Mouse (Mus musculus) bone marrow macrophage, adult 2 months (primary cell): ENCODE data around the gene Dctn3. TPM values are rescaled to one million over a fixed set of nuclear protein-coding genes. Genes with fewer than 3 reads are reported as not detected.
"Not testable (repeated sequence)": the region's sequence is repeated elsewhere in the genome, so short reads cannot be mapped to it uniquely, and the experiment has no call there.

Experiments
- H3K27ac ChIP-seq: 2 replicates; pipeline ENCODE4 v1.5.1; 2012; ENCODE audit warnings: low read depth, low read length; ENCODE audit not compliant: insufficient read depth
- H3K4me1 ChIP-seq: 2 replicates; pipeline ENCODE4 v1.6.1; 2012; ENCODE audit warnings: low read length; ENCODE audit not compliant: control insufficient read depth, insufficient read depth
- H3K4me3 ChIP-seq: 2 replicates; pipeline ENCODE4 v1.5.1; 2012; ENCODE audit warnings: mild to moderate bottlenecking, low read length, moderate library complexity; ENCODE audit not compliant: insufficient read depth
- CTCF ChIP-seq: IDR thresholded peaks from 2 replicates; pipeline ENCODE4 v1.5.1; 2012; ENCODE audit warnings: low read depth, mild to moderate bottlenecking, low read length, moderate library complexity
- POLR2A ChIP-seq: IDR thresholded peaks from 2 replicates; pipeline ENCODE4 v1.6.1; 2012; ENCODE audit warnings: mild to moderate bottlenecking, low read depth, low read length, borderline replicate concordance
- polyA plus RNA-seq: library from polyadenylated mRNA; stranded (reverse); fragments of >200 nt; gene quantifications from 2 replicates; pipeline ENCODE4 v1.2.4, GENCODE M21; 2012; ENCODE audit not compliant: missing spikeins, insufficient read depth, insufficient read length

Dctn3 gene
- polyA plus RNA-seq, 1 experiment = 75.2 TPM

DNA sequence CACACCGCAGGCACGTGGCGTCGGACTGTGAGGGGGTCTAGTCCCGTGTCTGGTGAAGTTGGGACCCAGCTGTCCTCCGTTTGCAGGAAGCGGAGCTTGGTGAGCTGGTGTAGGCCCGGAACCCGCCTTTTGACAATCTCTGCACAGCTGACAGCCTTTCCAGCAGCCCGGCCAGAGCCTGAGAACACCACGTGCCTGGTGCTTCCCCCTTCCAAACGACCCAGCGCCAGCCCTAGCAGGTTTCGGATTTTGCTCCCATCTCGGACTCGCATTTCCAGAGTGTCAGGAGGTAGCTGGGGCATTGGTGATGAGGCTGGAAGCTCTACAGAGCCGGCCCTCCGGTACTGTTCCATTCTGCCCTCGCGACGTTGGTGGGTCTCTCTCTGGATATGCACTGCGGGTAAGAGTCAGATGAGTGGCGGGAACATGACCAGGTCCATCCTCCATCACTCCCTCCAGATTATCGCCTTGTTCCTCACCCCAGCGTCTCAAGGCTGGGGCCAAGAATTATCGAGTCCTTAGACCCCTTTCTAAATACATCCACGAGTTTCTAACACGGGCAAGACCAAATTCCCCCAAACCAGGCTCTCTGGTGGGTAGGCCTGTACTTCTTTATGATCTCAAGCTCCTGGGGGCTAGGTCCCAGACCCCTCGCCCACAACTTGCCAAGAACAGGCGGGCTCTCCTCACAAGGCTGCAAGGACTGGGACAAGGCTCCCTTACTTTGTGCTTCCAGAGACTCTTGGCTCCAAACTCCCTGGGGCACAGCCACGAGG, 10.4 kb downstream of the Dctn3 start:
- Histone ChIP-seq H3K27ac (peak overlapping the region; percentile 35), H3K4me3 (peak overlapping the region; percentile 82)
- TF ChIP-seq POLR2A = no peak
- TF ChIP-seq CTCF = no peak

DNA sequence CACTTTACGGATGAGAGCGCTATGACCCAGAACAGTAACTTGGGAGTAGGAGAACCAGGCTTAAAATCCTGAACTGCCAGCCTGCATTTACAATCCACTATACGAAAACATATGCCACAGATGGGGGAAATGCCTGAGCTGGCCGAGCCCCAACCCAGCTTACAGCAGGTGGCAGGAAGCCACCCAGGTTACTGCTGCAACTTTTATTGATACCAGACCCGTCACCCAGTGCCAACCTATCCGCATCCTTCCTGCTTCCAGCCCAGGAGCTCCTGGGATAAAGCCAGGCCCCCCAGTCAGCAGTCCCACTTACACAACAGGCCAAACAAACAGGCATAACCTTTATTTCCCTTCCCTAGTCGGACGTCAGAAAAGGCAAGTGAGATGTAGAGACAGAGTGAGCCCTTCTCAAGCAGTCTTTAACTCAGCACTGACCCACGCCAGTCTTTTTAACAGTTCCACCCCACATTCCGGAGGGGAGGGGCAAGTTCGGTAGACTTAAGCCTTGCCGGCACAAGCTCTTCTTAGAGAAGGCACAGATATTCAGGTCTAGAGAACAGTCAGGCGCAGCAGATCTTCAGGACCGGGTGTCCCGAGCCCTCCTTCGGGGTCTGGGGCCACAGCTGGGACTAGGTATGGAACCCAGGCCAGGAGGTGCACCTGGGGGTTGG, 11.1 kb downstream of the Dctn3 start:
- Histone ChIP-seq H3K27ac (no peak overlapping the region), H3K4me1 (peaks cover 5% of the 10 kb centered on the region), H3K4me3 (peak overlapping the region; percentile 82)
- no peak for TF ChIP-seq POLR2A
- no peak for TF ChIP-seq CTCF

More for the DNA sequence above, 10.4 kb downstream of the Dctn3 start:
- H3K4me1 ChIP-seq = peaks cover 5% of the 10 kb centered on the region

DNA sequence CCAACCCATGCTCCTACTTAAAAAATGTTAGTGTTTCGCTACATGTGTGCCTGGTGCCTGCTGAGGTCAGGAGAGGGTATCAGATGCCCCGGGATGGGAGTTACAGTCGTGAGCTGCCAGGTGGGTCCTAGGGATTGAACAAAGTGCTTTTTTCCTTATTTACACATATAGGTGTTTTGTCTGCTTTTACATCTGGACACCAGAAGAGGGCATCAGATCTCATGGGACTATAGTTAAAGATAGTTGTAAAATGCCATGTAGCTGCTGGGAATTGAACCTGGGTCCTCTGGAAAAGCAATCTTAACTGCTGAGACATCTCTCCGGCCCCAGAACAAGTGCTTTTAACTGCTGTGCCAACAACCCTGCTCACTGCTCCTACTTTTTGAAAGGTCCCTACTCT, 12.7 kb downstream of the Dctn3 start:
- Histone ChIP-seq H3K4me1 (peaks cover 5% of the 10 kb centered on the region), H3K27ac (no peak overlapping the region), H3K4me3 (no peak overlapping the region)
- TF ChIP-seq CTCF (0 out of 2 replicates have a peak, but pooled peaks have one; percentile 13), POLR2A (no peak)

DNA sequence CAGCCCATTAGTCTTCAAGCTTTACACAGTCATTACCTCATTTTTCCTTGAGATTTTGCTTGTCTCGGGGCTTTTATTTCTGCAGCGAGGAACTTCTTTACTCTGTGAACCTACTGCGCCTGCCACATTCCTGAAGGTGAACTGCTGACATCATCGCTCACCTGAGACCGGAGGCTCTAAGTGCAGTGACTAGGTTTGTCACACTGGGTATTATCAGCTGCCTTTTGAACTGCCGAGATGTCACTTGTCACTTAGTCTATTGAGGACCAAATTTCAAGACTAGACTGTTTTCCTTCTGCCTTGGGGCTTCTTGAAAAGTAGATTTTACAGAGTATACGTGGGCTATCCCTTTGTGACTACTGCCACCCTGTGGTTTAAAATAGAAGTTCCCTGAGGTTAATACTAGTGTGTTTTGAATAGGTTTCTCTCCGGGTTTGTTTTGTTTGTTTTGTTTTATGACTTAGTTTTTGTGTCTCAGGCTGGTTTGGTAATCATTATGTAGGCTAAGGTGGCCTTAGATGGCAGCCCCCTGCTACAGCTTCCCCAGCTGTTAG, 14.7 kb downstream of the Dctn3 start:
- Histone ChIP-seq H3K27ac (no peak overlapping the region), H3K4me3 (no peak overlapping the region), H3K4me1 (peaks cover 5% of the 10 kb centered on the region)
- TF ChIP-seq POLR2A (no peak), CTCF (no peak)

DNA sequence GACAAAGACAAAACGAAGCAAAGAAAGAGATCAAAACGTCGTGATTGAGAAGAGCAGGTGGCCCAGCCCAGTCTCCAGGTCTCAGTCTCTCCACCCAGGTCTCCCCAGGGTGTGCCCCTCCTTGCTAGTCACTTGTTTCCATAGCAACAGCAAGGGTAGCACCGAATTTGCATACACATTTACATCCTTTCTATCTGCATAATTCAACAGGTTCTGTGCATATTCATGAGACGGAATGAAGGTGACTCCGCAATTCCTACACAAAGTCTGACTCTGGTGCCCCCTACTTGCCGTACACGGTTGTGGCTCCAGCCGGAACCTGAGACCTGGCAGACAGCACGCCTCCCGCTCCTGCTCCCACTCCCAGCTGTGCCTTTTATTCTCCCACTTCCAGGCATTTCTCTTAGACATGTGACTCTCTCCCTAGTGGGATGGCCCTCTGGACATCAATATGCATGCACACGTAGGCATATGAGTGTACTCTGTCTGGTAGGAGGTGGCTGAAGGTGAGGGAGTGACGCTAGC, 15.9 kb downstream of the Dctn3 start:
- Histone ChIP-seq H3K4me1 (peaks cover 2% of the 10 kb centered on the region), H3K4me3 (no peak overlapping the region), H3K27ac (no peak overlapping the region)
- peak; percentile 50; the same call in 1 of the 2 replicates for TF ChIP-seq CTCF
- TF ChIP-seq POLR2A = no peak

DNA sequence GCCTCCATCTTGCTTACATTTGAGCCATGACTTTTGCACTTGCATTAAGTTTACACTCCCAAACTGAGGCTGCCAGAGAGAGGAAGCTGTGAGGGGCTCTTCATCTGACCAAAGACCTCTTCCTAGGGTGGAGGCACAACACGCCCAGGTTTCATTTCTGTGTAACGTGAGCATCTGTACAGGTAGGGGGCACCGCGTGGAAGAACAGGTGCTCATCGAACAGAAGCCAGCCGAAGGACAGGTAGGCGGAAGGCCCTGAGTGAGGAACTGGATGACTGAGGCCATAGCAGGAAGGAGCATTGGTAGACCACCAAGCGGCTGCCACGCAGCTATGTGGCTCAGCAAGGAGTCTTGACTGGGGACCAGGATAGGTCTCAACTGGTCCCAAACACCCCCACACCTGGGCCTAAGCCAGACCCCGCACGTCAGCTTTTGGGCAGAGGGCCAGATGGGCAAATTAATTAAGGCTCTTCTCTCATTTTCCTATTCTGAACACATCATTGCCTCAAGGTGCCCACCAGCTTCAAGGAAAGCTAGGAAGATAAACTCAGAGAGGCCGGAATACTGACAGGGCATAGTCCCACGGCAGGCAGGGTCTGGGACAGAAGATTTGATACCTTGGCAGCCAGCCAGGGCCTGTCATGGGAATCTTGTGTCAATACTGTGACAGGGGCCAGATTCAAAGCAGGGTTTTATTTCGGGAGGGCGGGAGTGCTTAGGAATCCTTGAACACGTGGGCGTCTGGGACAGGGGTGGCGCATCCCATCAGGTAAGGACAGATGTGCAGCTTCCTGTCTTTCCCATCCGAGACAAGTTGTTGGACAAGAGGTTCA, 16.8 kb downstream of the Dctn3 start:
- Histone ChIP-seq H3K4me1 (no peaks in the 10 kb centered on the region), H3K4me3 (no peak overlapping the region), H3K27ac (no peak overlapping the region)
- TF ChIP-seq POLR2A (no peak), CTCF (no peak)

DNA sequence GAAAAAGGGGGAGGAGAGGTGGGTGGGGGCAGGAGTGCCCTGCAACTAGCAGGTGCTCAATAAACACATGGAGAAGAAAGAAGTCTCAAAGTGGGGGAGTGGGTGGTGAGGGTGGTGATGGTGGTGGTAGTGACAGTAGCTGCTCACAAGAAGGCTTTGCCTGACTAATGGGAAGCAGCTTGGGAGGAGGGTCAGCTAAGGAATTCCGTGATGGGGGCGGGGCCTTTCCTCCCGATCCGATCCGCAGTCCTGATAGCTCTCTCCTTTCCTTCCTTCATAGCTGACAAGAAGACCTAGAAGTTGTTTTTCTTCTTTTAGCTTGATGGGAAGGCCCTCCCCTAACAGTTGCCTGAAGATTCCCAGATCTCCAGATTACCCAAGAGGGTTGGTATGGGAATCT, 18.3 kb downstream of the Dctn3 start:
- no peak for TF ChIP-seq CTCF
- TF ChIP-seq POLR2A = no peak
- Histone ChIP-seq H3K4me1 (no peaks in the 10 kb centered on the region), H3K27ac (no peak overlapping the region), H3K4me3 (no peak overlapping the region)

DNA sequence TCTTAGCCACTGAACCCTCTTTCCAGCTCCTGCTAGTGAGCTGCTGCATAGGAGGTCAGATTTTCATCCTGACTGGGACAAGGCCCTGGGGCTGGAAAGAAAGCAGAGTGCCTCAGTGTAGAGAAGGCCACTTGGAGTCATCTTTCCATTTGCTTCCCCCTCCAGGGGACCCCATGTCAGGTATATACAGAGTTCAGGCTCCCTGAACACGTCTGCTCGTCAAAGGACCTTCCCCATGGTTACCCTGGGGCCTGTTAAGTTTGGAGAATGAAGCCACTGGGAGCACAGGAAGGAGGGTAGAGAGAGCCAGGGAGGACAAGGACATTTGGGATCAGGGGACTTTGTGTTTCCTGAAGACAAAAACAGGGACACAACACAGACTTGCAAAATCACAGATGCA, 20.7 kb downstream of the Dctn3 start:
- not testable (repeated sequence) for H3K4me1 ChIP-seq, H3K27ac ChIP-seq, H3K4me3 ChIP-seq

DNA sequence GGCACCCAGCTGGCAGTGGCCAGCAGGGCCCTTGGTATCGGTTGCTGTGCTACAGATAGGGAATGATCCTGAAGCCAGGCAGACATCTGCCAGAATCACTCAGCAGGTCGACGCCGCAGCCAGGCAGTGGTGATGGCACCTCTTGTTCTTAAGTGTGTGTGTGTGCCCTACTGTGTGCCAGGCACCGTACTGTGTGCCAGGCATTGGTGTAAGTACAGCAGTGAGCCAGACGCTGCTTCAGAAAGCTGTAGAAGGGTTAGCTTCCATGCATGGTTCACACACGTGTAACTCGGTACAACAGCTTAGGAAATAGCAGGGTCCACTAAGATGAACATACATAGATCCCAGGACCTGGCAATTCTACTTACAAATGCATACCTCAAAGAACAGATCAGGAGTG, 22.7 kb downstream of the Dctn3 start:
- not testable (repeated sequence) for H3K4me3 ChIP-seq, H3K27ac ChIP-seq, H3K4me1 ChIP-seq

DNA sequence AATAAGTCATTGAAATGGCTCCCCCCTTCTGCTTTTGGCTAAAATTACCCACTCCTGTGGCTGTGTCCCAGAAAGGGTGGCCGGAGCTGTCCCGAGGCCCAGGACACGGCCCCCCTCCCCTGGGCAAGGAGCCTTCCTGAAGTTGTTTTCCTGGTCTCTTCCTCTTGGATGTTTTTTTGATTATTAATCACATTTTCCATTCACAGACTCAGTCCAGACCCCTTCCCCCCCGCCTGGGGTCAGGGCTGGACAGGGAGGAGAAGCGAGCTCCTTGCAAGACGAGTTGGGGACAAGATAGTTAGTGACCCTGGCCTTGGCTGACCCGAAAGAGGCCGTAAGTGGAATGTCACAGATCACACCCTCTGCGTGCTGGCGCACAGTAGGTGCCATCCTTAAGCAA, 23.2 kb downstream of the Dctn3 start, which contains the start of gene Il11ra1:
Il11ra1 (plus strand) TSS at position 207 of the 400 bp plus-strand sequence.
- not testable (repeated sequence) for H3K27ac ChIP-seq, H3K4me1 ChIP-seq, H3K4me3 ChIP-seq

DNA sequence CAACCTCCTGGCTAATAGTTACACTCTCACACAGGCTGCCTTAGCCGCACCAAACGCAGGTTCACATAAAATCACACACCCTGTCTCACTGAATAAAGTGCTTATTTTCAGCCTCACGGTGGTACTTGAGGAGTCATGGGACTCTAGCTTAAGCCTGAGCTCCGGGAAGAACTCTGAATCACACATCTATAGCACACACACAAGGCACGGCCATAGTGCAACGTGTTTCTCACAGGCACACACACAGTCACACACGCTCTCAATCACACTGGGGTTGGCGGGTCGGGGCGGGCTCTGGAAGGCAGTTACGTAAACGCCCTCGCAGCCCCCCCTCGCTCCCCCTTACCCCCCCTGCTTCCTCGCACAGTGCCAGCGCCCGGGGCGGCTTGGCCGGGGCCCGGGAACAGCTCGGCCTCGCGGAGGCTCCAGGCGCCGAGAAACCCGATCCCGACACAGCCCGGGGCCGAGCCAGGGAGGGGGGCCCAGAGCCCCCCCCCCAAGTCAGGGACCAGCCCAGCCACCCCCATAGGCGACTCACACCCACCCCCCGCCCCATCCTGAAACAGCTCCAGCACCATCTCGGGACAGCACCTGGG, 24.5 kb downstream of the Dctn3 start:
- not testable (repeated sequence) for H3K4me1 ChIP-seq, H3K4me3 ChIP-seq, H3K27ac ChIP-seq

DNA sequence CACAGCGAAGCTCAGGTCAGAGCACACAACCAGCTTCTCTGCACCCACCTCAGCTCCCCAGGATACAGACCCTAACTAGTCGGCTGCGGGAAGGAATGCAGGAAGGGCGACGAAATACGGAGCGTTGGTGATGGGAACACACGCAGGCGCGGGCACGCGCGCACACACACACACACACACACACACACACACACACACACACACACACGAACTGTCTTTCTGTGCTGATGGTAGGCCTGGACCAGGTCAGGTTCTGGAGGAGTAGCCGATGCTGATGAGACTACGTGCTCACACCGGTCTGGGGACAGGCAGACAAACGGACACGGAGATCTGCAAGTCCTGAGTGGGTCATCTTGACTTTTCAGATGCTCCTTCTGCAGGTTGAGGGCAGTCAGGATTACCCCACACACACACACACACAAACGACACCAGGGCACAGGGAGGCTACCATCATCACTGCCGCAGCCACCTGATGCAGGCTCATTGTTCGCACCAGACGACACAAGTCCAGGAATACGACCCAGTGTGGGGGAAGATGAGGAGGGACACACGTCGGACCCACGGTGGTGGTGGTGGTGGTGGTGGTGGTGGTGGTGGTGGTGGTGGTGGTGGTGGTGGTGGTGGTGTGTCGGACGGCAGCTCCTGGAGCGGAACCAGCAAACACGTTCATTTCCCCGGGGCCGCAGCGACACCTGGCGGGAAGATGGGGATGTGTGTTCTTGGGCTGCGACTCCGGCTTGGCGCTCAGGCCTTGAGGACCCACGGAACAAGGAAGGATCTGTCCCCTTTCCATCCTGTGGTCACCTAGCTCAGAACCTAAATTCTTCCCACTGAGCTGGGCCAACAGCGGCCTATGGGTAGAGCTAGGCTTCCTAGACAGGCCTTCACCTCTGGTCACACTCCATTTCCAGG, 25.8 kb downstream of the Dctn3 start, which contains the start of gene Cntfr:
Cntfr (minus strand) TSS at position 160 of the 912 bp plus-strand sequence.
- H3K4me3 ChIP-seq = peak within 1 kb of the TSS; percentile 51
- not testable (repeated sequence) for H3K27ac ChIP-seq

More for the DNA sequence above, 25.8 kb downstream of the Dctn3 start, which contains the start of gene Cntfr:
- not testable (repeated sequence) for H3K4me1 ChIP-seq
